Mouse (Mus musculus) spleen, adult 18-20 months (tissue): ENCODE data around the gene Capza2.

Source experiments
- DNase-seq, 2 experiments: peaks; one replicate each; pipeline ENCODE4 v3.0.0; 2022; ENCODE audit warnings: mixed read lengths in 2 of 2

Gene Capza2

DNA sequence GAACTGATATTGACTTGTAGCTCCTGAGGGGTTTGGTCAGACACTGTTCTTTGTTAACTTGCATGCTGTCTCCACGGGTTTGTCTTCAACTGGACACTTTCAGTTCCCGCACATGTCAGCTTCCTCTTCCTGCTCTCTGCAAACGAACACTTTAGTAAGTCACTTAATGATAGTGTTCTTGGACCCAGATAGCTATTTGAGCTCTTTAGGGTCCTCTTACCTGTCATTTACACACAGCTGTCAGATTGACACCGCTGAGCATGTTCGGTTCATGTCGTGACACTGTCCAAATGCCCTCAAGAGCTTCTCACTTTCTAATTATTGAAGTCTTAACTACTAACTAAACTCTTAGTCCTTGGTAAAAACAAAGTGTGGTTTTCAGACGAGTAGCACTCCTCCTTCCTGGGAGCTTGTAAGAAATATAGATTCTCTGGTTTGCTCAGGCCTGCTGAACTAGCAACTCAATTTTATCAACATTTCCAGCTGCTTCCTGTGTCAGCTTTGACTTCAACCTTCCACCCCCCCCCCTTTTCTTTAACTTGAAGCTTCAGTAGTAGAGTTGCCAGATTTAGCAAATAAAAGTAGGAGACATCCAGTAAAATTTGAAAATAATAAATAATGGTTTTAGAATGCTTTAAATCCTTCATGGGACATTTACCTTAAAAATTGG lies at the start of gene Capza2:
TSS of gene Capza2 (plus strand) at position 620 of the 670 bp plus-strand sequence.
- DNase-seq = peak in 1 of 2 experiments; percentile 29

GRCm38 (mm10) chr6:17589049-17589952 lies 46.7 kb upstream of the Capza2 start:
- peak; percentile 52 to 70 for DNase-seq

GRCm38 (mm10) chr6:17589953-17590627 lies 45.9 kb upstream of the Capza2 start:
- no peak for DNase-seq

DNA sequence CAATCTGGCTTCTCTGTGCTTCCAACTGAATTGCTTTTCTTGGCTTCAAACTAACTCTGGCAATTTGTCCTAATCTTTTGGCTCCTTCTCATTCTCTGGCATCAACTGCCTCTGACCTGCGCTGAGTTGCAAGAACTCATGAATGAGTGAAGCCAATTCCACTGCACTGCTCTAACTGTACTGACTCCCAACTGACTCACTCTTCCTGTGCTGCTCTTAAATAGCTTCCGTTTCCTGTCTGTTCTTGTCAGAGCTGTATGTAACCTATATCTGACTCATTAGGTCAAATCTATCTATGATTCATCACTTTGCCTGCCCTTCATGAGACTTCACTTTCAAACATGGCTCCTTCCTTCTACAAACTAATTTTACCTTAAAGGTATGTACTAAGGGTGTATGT lies 42.1 kb upstream of the Capza2 start:
- DNase-seq = no peak

- no peak for DNase-seq
Observed at GRCm38 (mm10) chr6:17595712-17596462, 40.1 kb upstream of the Capza2 start.

- DNase-seq = no peak
Observed at GRCm38 (mm10) chr6:17599373-17599772, 36.7 kb upstream of the Capza2 start.

DNA sequence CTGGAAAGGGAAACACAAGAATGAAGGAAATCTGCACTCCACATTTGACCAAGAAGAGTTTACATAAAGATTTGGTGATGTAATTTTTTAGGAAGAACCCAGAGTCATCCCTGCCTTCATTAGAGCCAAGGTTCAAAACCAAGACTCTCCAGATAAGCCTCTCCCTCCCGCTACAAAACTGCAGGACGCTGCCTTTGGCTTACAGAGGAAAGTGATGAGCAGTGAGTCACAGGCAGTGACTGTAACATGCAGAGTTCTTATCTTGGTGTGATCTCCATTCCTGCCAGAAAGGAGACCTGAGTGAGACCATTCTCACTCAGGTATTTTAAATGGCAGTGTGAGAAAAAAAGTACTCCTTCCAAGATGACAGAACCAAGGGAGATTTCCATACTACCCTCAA lies 34.5 kb upstream of the Capza2 start:
- no peak for DNase-seq

- no peak for DNase-seq
Observed at GRCm38 (mm10) chr6:17606915-17607314, 29.1 kb upstream of the Capza2 start.

DNA sequence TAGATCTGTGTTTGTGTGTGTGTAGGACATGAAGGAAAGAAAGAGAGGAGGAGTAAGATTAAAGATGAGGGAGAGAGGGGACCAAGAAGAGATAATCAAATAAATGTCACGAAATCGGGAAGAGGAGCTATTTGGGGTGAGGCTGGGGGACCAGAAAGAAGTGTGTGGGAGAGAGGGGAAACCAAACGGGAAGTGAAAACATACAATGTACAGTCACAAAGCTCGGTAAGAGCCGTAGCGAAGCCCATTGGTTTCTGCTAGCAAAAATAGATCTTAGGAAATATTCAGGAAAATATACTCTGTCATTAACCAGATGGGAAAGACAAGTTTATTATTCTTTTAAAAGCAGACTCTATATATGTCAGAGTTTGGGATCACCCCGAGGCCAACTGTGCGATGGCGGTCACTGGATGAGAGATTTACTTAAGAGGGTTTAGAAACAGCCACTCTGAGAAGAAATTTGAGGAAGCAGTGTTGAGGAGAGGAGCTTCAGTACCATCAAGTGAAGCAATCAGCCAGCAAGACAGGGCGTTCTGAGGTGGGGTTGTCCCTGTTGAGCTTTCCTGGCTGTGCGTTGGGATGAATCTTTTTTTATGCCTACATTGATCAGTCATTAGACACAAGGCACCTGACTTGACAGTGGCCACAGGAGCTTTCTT lies 24.6 kb upstream of the Capza2 start:
- peak in 1 of 2 experiments; percentile 16 for DNase-seq

- DNase-seq = no peak
Observed at GRCm38 (mm10) chr6:17612652-17613051, 23.4 kb upstream of the Capza2 start.

GRCm38 (mm10) chr6:17620823-17621222 lies 15.2 kb upstream of the Capza2 start:
- DNase-seq = no peak

DNA sequence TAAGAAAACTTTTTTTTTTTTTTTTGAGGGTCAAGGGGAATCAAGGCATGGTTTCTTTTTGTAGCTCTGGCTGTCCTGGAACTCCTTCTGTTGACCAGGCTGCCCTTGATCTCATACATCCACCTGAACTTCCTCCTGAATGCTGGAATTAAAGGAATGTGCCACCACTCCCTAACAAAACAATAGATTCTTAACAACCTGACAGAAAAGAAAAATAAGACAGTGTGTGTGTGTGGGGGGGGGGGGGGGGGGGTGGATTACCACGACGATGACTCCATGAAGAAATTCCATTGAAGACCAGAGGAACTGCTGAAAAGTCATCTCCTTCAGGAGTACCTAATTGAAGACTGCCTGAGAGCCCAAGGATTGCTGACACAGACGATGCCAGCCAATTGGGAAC lies 14.6 kb upstream of the Capza2 start:
- no peak for DNase-seq

DNA sequence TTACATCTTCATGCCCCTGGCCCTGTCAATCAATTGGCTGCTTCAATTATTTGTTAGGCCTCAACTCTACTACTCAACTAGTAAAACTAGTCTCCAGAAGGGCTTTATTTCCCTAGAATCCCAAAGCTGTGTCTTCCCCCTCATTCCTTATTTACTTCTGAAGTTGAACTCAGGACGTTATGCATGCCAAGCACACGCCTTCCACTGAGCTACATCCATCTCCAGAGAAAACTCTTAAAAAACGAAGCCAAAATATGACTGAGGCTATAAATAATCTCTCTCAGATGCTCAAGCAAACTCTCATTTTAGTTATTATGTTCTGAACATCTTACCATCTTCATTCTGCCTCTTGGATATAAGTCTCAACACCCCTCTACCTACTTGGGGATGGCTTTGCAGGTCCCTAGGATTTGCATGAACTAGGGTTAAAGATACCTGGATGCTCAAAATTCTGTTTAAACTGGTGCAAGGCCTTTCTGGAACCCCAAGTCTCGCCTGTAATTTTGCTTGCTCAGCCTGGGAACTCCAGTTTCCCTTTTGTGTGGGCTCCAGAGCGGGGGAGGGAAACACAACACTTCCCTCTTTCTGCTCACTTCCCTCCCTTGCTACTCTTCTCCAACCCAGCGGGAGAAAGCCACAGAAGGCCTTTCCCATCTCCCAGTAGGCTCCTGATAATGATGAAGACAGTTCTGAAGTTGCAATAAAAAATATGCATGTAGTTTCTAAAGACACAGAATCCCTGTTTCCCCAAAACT lies 7.2 kb upstream of the Capza2 start:
- no peak for DNase-seq

DNA sequence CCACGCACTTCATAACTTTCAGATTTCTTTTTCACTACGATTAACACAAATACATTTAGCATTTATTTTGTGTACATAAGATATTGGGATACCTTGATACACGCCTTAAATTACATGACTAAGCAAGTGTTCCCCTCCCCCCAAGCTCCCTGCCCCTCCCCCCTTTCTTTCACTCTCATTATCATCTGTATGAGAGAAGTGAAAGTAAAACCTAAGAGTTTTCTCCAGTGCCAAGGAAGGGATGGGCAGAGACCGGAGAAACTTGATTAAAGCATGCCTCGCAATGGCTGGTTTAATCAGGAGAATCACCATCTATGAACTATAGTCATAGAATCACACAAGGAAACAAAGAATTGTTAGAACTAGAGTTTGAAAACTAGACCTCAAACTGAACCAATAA lies 6.3 kb upstream of the Capza2 start:
- DNase-seq = no peak

- no peak for DNase-seq
Observed at GRCm38 (mm10) chr6:17631611-17632010, 4.4 kb upstream of the Capza2 start.

GRCm38 (mm10) chr6:17633819-17634218 lies 2.2 kb upstream of the Capza2 start:
- DNase-seq = no peak

DNA sequence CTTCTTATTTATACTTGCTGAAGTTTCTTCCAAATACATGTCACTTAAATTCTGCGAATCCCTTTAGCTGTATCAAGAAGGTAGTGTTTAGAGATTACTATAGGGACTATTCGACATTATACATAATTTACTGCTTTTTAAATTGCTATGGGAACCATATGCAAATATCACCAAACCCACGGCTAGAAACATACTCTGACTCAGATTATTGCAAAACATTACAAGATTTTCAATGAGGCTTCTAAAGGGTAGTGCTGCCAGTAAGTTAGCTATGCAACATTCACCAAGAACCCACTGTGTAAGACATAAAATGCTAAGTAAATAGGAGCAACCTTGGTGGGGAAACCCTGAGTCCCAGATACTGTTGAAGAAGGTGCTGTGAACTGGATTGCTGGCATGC lies 1.0 kb upstream of the Capza2 start:
- DNase-seq = no peak

DNA sequence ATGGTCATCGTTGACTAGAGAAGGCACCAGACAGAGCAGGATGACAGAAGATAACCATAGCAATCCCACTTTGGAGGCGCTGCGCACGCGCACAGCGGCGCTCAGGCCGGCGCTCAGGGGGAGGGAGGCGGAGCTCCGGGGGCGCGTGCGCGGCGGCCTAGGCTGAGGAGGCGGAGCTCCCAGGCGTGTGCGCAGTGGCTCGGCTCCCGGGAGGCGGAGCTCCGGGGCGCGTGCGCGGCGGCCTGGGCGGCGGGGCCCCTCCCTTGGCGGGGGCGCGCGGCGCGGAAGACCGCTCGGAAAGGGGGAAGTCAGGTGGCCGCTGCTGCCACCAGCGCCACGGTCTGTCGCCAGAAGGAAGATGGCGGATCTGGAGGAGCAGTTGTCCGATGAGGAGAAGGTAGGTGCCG lies 733 bp downstream of the Capza2 start:
- peak; percentile 95 for DNase-seq

GRCm38 (mm10) chr6:17637205-17638203 lies 1.5 kb downstream of the Capza2 start:
- DNase-seq = peak; percentile 6 to 20

DNA sequence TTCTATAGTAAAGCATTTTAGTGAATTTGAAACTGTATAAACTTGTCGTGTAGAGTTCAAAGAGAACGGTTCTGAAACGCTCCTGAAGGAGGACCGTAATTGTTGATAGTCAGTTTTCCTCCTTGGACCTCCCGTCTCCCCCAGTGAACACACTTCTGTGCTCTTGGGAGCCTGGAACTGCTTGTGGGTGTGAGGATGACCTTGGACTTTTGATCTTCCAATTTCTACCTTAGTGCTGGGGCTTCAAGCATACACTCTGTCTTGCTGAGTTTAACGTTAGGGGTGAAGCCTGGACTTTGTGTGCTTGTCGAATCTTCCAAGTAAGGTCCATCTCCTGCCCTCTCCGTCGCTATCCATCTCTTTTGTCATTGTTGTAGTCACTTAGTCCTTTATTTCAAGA lies 4.0 kb downstream of the Capza2 start:
- DNase-seq = no peak
